Mouse (Mus musculus): ENCODE measurements at regions not wholly inside any gene's neighbourhood (a gene's known extent, or its start where the extent isn't known, plus 50 kb on each side); places are given as distances from the start of the nearest gene placed in this dataset.

DNA sequence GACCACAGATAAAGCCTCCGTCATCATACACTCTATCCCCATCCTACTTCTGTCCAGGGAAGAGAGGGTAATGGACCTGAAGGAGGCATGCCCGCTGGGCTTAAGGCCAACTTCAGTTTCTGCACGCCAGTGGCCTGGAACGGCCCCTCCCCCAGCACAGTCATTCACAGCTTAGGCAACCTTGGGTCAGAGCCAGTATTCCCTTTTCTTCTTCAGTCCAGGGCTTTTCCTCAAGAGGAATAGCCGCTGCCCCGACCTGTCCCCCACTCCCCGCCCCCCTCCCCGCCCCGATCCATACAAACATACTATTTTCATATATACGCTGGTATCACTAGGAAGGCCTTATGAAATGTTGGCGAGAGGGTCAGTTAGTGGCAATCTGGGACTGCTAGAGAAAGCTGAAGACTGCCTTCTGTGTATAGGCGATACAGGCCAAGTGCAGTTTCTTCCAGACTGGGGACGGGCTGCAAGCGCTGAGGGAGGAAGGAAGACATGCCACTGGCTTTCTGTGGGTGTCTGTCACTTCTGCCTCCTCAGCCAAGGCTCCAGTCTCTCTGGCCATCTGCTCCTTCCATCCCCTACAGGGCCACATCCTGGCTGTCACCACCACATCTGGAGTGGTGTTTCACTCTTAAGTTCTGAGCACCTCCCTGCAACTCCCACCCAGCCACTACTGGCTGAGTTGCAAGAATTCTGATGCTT, 113.5 kb upstream of the Lemd2 start:
- Histone ChIP-seq H3K36me3 (ENCODE audit: control insufficient read depth, insufficient read depth) (no peaks in the 10 kb centered on the region), H3K4me3 (ENCODE audit: insufficient read depth, poor library complexity, severe bottlenecking) (no peak overlapping the region), H3K27me3 (ENCODE audit: control insufficient read depth, insufficient read depth, insufficient read length) (peaks cover 54% of the 10 kb centered on the region), H3ac (ENCODE audit: control insufficient read depth, insufficient read length, low read depth) (no peak overlapping the region), H3K79me3 (ENCODE audit: low read depth) (no peaks in the 10 kb centered on the region), H3K79me2 (ENCODE audit: control insufficient read depth, insufficient read depth) (no peaks in the 10 kb centered on the region)
- TF ChIP-seq MYOG (IDR thresholded peaks at IDR 0.05; ENCODE audit: control insufficient read depth, extremely low read depth, insufficient read length) (no peak), CEBPB (IDR thresholded peaks at IDR 0.05; ENCODE audit: low read depth) (no peak), USF1 (IDR thresholded peaks at IDR 0.05; ENCODE audit: low read depth) (no peak), CTCF (IDR thresholded peaks at IDR 0.05; ENCODE audit: control insufficient read depth, insufficient read depth, insufficient read length) (no peak), MAX (IDR thresholded peaks at IDR 0.05) (no peak), FOSL1 (IDR thresholded peaks at IDR 0.05; ENCODE audit: insufficient read depth, low read length, poor library complexity, severe bottlenecking) (no peak), MYOD1 (IDR thresholded peaks at IDR 0.05; ENCODE audit: control insufficient read depth, insufficient read length, low read depth) (no peak)

- H3K36me3 ChIP-seq (ENCODE audit: control insufficient read depth, insufficient read depth): no peaks in the 10 kb centered on the region
- H3K79me2 ChIP-seq (ENCODE audit: control insufficient read depth, insufficient read depth): no peaks in the 10 kb centered on the region
- peaks cover 52% of the 10 kb centered on the region for H3K27me3 ChIP-seq (ENCODE audit: control insufficient read depth, insufficient read depth, insufficient read length)
- no peak overlapping the region for H3ac ChIP-seq (ENCODE audit: control insufficient read depth, insufficient read length, low read depth)
- no peaks in the 10 kb centered on the region for H3K79me3 ChIP-seq (ENCODE audit: low read depth)
- no peak overlapping the region for H3K4me3 ChIP-seq (ENCODE audit: insufficient read depth, poor library complexity, severe bottlenecking)
- TF ChIP-seq CEBPB (IDR thresholded peaks at IDR 0.05; ENCODE audit: low read depth): no peak
Observed at GRCm38 (mm10) chr17:27316711-27317575, 112.7 kb upstream of the Lemd2 start.

- Histone ChIP-seq H3K27me3 (ENCODE audit: control insufficient read depth, insufficient read depth, insufficient read length) (peaks cover 47% of the 10 kb centered on the region), H3K79me2 (ENCODE audit: control insufficient read depth, insufficient read depth) (no peaks in the 10 kb centered on the region), H3K4me3 (ENCODE audit: insufficient read depth, poor library complexity, severe bottlenecking) (no peak overlapping the region), H3K36me3 (ENCODE audit: control insufficient read depth, insufficient read depth) (no peaks in the 10 kb centered on the region), H3ac (ENCODE audit: control insufficient read depth, insufficient read length, low read depth) (no peak overlapping the region), H3K79me3 (ENCODE audit: low read depth) (no peaks in the 10 kb centered on the region)
- TF ChIP-seq MYOD1 (IDR thresholded peaks at IDR 0.05; ENCODE audit: control insufficient read depth, insufficient read length, low read depth): no peak
- no peak for TF ChIP-seq MAX (IDR thresholded peaks at IDR 0.05)
- no peak for TF ChIP-seq MYOG (IDR thresholded peaks at IDR 0.05; ENCODE audit: control insufficient read depth, extremely low read depth, insufficient read length)
- no peak for TF ChIP-seq USF1 (IDR thresholded peaks at IDR 0.05; ENCODE audit: low read depth)
- no peak for TF ChIP-seq FOSL1 (IDR thresholded peaks at IDR 0.05; ENCODE audit: insufficient read depth, low read length, poor library complexity, severe bottlenecking)
Observed at GRCm38 (mm10) chr17:27315947-27316628, 111.8 kb upstream of the Lemd2 start.

GRCm38 (mm10) chr17:27315428-27315827, 111.2 kb upstream of the Lemd2 start:
- Histone ChIP-seq H3K36me3 (ENCODE audit: control insufficient read depth, insufficient read depth) (no peaks in the 10 kb centered on the region), H3K27me3 (ENCODE audit: control insufficient read depth, insufficient read depth, insufficient read length) (peaks cover 46% of the 10 kb centered on the region)
- TF ChIP-seq MYOG (IDR thresholded peaks at IDR 0.05; ENCODE audit: control insufficient read depth, extremely low read depth, insufficient read length): no peak
- TF ChIP-seq FOSL1 (IDR thresholded peaks at IDR 0.05; ENCODE audit: insufficient read depth, low read length, poor library complexity, severe bottlenecking): no peak
- TF ChIP-seq CTCF (IDR thresholded peaks at IDR 0.05; ENCODE audit: control insufficient read depth, insufficient read depth, insufficient read length): no peak
- no peak for TF ChIP-seq CEBPB (IDR thresholded peaks at IDR 0.05; ENCODE audit: low read depth)
- TF ChIP-seq MYOD1 (IDR thresholded peaks at IDR 0.05; ENCODE audit: control insufficient read depth, insufficient read length, low read depth): no peak
- TF ChIP-seq USF1 (IDR thresholded peaks at IDR 0.05; ENCODE audit: low read depth): no peak
- no peak for TF ChIP-seq MAX (IDR thresholded peaks at IDR 0.05)

GRCm38 (mm10) chr17:27314821-27315392, 110.6 kb upstream of the Lemd2 start:
- no peaks in the 10 kb centered on the region for H3K79me2 ChIP-seq (ENCODE audit: control insufficient read depth, insufficient read depth)
- no peak overlapping the region for H3ac ChIP-seq (ENCODE audit: control insufficient read depth, insufficient read length, low read depth)
- H3K27me3 ChIP-seq (ENCODE audit: control insufficient read depth, insufficient read depth, insufficient read length): peaks cover 46% of the 10 kb centered on the region
- H3K4me3 ChIP-seq (ENCODE audit: insufficient read depth, poor library complexity, severe bottlenecking): no peak overlapping the region
- H3K79me3 ChIP-seq (ENCODE audit: low read depth): no peaks in the 10 kb centered on the region
- H3K36me3 ChIP-seq (ENCODE audit: control insufficient read depth, insufficient read depth): no peaks in the 10 kb centered on the region
- no peak for TF ChIP-seq CTCF (IDR thresholded peaks at IDR 0.05; ENCODE audit: control insufficient read depth, insufficient read depth, insufficient read length)

More at GRCm38 (mm10) chr17:27315428-27315827, 111.2 kb upstream of the Lemd2 start:
- Histone ChIP-seq H3K79me3 (ENCODE audit: low read depth) (no peaks in the 10 kb centered on the region), H3K79me2 (ENCODE audit: control insufficient read depth, insufficient read depth) (no peaks in the 10 kb centered on the region), H3ac (ENCODE audit: control insufficient read depth, insufficient read length, low read depth) (no peak overlapping the region), H3K4me3 (ENCODE audit: insufficient read depth, poor library complexity, severe bottlenecking) (no peak overlapping the region)
